Mouse (Mus musculus): ENCODE results near the gene Gucy1b1. TPM values are rescaled to one million over a fixed set of nuclear protein-coding genes. Genes with fewer than 3 reads are reported as not detected.

Gene Gucy1b1
- polyA plus RNA-seq (2014; fragmentation: Illumina TruSeq; extraction: RNeasy Lipid Tissue Mini Kit (QIAGEN cat#74804); ENCODE audit: low replicate concordance): 28.2 TPM

DNA sequence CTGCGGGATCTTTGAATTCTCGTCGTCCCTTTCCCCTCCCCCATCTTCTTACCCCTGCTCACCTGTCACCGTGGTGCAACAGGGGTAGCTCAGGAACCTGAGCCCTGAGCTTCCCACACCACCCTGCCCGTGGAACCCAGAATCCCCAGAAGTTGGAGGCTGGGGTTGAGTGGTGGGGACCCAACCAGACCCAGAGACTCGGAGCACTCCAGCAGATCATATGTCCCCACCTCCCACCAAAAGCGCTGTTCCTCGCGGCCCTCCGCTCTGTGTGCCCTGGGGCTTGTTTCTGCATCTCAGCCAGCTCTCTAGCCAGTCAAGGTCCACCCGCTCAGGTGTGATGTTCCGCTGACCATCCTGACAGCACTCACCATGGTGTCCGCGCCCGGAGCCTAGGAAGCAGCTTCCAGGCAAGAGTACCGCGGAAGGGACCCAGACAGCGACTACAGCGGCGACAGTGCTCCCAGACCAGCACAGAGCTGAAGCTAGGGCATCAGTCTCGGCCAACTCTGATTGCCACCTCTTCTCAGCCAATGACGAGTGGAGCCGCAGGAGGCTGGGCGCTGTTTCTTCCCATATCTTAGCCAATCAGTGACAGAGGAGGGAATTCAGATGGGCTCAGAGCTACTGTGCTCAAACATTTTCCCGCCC is at the start of gene Gucy1b1:
Gene Gucy1b1, minus strand, starts transcription at position 489 of the 651 bp plus-strand sequence.

Other genes with a start within 250 kb of the Gucy1b1 start
- 90.3 TPM for gene Ctso, start 142.1 kb downstream of the Gucy1b1 start, polyA plus RNA-seq (2014; fragmentation: Illumina TruSeq; extraction: RNeasy Lipid Tissue Mini Kit (QIAGEN cat#74804); ENCODE audit: low replicate concordance)
- 0.48 TPM for gene Tdo2, start 98.5 kb downstream of the Gucy1b1 start, polyA plus RNA-seq (2014; fragmentation: Illumina TruSeq; extraction: RNeasy Lipid Tissue Mini Kit (QIAGEN cat#74804); ENCODE audit: low replicate concordance)
- gene Asic5, start 92.4 kb downstream of the Gucy1b1 start, polyA plus RNA-seq (2014; fragmentation: Illumina TruSeq; extraction: RNeasy Lipid Tissue Mini Kit (QIAGEN cat#74804); ENCODE audit: low replicate concordance): 2.9 TPM
- 32.9 TPM for gene Gucy1a1, start 71.1 kb upstream of the Gucy1b1 start, polyA plus RNA-seq (2014; fragmentation: Illumina TruSeq; extraction: RNeasy Lipid Tissue Mini Kit (QIAGEN cat#74804); ENCODE audit: low replicate concordance)